Mouse (Mus musculus) frontal cortex, adult 2 months (tissue): Measurements from ENCODE around the gene Stx8. TPM values are rescaled to one million over a fixed set of nuclear protein-coding genes. Genes with fewer than 3 reads are reported as not detected.

Experiments
- DNase-seq, 2 experiments: peaks; one replicate each; pipeline ENCODE4 v3.0.0; 2022; ENCODE audit warnings: low spot score in 1 of 2; ENCODE audit errors: extremely low spot score in 1 of 2
- polyA plus RNA-seq: library from polyadenylated mRNA; depleted of rRNA; stranded (reverse); fragments of >200 nt; gene quantifications from 2 replicates; pipeline ENCODE4 v1.2.3, GENCODE M21; 2012

Gene Stx8
- polyA plus RNA-seq, 1 experiment: 35.0 TPM

- DNase-seq: no peak
Observed at GRCm38 (mm10) chr11:68195168-68195567, 229.2 kb downstream of the Stx8 start.

- no peak for DNase-seq
Observed at GRCm38 (mm10) chr11:68195693-68196176, 229.7 kb downstream of the Stx8 start.

GRCm38 (mm10) chr11:68196566-68196965 is 230.6 kb downstream of the Stx8 start:
- no peak for DNase-seq

- no peak for DNase-seq
Observed at GRCm38 (mm10) chr11:68197471-68197870, 231.5 kb downstream of the Stx8 start.

GRCm38 (mm10) chr11:68198696-68199095 is 232.7 kb downstream of the Stx8 start:
- no peak for DNase-seq

- no peak for DNase-seq
Observed at GRCm38 (mm10) chr11:68199103-68199502, 233.1 kb downstream of the Stx8 start.

- DNase-seq: no peak
Observed at GRCm38 (mm10) chr11:68199801-68200423, 233.9 kb downstream of the Stx8 start.

GRCm38 (mm10) chr11:68200500-68200899 is 234.5 kb downstream of the Stx8 start:
- DNase-seq: no peak

GRCm38 (mm10) chr11:68201063-68201462 is 235.1 kb downstream of the Stx8 start:
- no peak for DNase-seq

- no peak for DNase-seq
Observed at GRCm38 (mm10) chr11:68201811-68202459, 235.9 kb downstream of the Stx8 start.

GRCm38 (mm10) chr11:68202561-68202960 is 236.6 kb downstream of the Stx8 start:
- DNase-seq: no peak

- no peak for DNase-seq
Observed at GRCm38 (mm10) chr11:68203658-68204315, 237.8 kb downstream of the Stx8 start.

- no peak for DNase-seq
Observed at GRCm38 (mm10) chr11:68204407-68204806, 238.4 kb downstream of the Stx8 start.

- DNase-seq: peak in 1 of 2 experiments; percentile 58
Observed at GRCm38 (mm10) chr11:68205572-68206229, 239.7 kb downstream of the Stx8 start.

GRCm38 (mm10) chr11:68208023-68208422 is 242.0 kb downstream of the Stx8 start:
- DNase-seq: no peak

GRCm38 (mm10) chr11:68208582-68208981 is 242.6 kb downstream of the Stx8 start:
- no peak for DNase-seq

- DNase-seq: no peak
Observed at GRCm38 (mm10) chr11:68209506-68209905, 243.5 kb downstream of the Stx8 start.

GRCm38 (mm10) chr11:68210714-68211113 is 244.7 kb downstream of the Stx8 start:
- DNase-seq: no peak

- peak in 1 of 2 experiments; percentile 48 for DNase-seq
Observed at GRCm38 (mm10) chr11:68211924-68212578, 246.1 kb downstream of the Stx8 start.

- DNase-seq: no peak
Observed at GRCm38 (mm10) chr11:68213896-68214295, 247.9 kb downstream of the Stx8 start.
